ENCODE assay signal across 9 mouse cellular contexts in the genomic region with DNA sequence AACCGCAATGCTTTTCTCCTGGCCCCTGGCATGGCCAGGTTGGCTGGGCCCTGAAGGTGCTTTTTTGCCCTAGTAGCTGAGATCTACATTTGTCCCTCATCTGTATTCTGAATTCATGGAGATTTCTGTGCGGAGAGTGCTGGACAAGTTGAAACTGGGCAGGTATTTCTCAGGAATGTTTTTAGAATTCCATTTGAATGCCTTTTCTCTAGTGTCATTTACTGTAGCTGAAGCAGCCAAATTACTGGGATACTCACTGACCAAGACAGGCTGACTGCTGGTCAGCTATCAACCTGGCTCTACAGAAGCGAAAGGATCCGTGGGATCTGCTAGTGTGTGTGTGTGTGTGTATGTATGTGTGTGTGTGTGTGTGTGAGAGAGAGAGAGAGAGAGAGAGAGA.
DNase-seq lines count a peak whose midpoint lies in the region; ATAC-seq and TF ChIP-seq lines count a peak whose summit lies in the region.
"Had no signal": no experiment of that assay in that cellular context is flagged by ENCODE, and none has a peak within 500 bp of the region (broad histone marks: within the 10 kb centered on the region; RNA-seq: fewer than 3 reads in every experiment).

No protein-coding gene starts in this region.

- no peaks in the 10 kb centered on the region for H3K27me3 ChIP-seq in embryonic facial prominence, embryonic 11.5 days (ENCODE audit: control insufficient read depth, insufficient read depth, low read length)
- no peaks in the 10 kb centered on the region for H3K27me3 ChIP-seq in hindbrain, embryonic 14.5 days (ENCODE audit: control insufficient read depth, insufficient read depth, low read length)
- H3K27me3 ChIP-seq in neural tube, embryonic 13.5 days, result no peaks in the 10 kb centered on the region

- H3K4me2 ChIP-seq in embryonic facial prominence, embryonic 11.5 days (ENCODE audit: low read depth, low read length), result no peak overlapping the region
- H3K4me2 ChIP-seq in hindbrain, embryonic 14.5 days (replicated peaks), result peak overlapping the region; percentile 30; the same call in 1 of the 2 replicates
- peak overlapping the region; percentile 16; the same call in 1 of the 2 replicates for H3K4me2 ChIP-seq in neural tube, embryonic 13.5 days

- no peak for TF ChIP-seq CTCF in layer of hippocampus, adult 2 months (conservative IDR thresholded peaks at IDR 0.05)

- ATAC-seq in embryonic facial prominence, embryonic 11.5 days (replicated peaks; ENCODE audit: insufficient number of reproducible peaks, low FRiP score, low TSS enrichment, low read depth), result no peak; the same call in 1 of the 2 replicates
- ATAC-seq in hindbrain, embryonic 14.5 days (ENCODE audit: low FRiP score), result no peak; the same call in 1 of the 2 replicates
- peak; percentile 34; the same call in 1 of the 2 replicates for ATAC-seq in neural tube, embryonic 13.5 days (ENCODE audit: low read depth)

- DNase-seq in layer of hippocampus, adult 2 months (ENCODE audit: low spot score in 2 of 2), result no peak
- DNase-seq in layer of hippocampus, postnatal 25 days (ENCODE audit: extremely low spot score in 1 of 2, low spot score in 1 of 2), result no peak
- DNase-seq in embryonic facial prominence, embryonic 11.5 days (ENCODE audit: low spot score), result no peak
- no peak for DNase-seq in hindbrain, embryonic 14.5 days (ENCODE audit: low spot score)
- no peak for DNase-seq in spleen, adult 12 weeks (ENCODE audit: low spot score)
- no peak for DNase-seq in right cerebral cortex, postnatal 36 days (ENCODE audit: low spot score in 2 of 2)
- no peak for DNase-seq in adrenal gland, adult 8-10 months

- WGBS in embryonic facial prominence, embryonic 11.5 days, result 68% methylated on average over 4 of the region's 4 CpGs
- WGBS in hindbrain, embryonic 14.5 days, result 27% methylated on average over 4 of the region's 4 CpGs
- 36% methylated on average over 4 of the region's 4 CpGs for WGBS in neural tube, embryonic 13.5 days

- H3K9ac ChIP-seq in embryonic facial prominence, embryonic 11.5 days (replicated peaks; ENCODE audit: low read length), result no peak overlapping the region
- no peak overlapping the region for H3K9ac ChIP-seq in hindbrain, embryonic 14.5 days
- no peak overlapping the region for H3K9ac ChIP-seq in neural tube, embryonic 13.5 days

- H3K9me3 ChIP-seq in embryonic facial prominence, embryonic 11.5 days (replicated peaks; ENCODE audit: control insufficient read depth, low read length), result no peaks in the 10 kb centered on the region
- no peaks in the 10 kb centered on the region for H3K9me3 ChIP-seq in hindbrain, embryonic 14.5 days (ENCODE audit: control insufficient read depth, low read length)
- no peaks in the 10 kb centered on the region for H3K9me3 ChIP-seq in neural tube, embryonic 13.5 days

- H3K36me3 ChIP-seq in embryonic facial prominence, embryonic 11.5 days (replicated peaks; ENCODE audit: control insufficient read depth, insufficient read depth, low read depth, low read length), result no peaks in the 10 kb centered on the region
- H3K36me3 ChIP-seq in hindbrain, embryonic 14.5 days (replicated peaks; ENCODE audit: control insufficient read depth, insufficient read depth), result no peaks in the 10 kb centered on the region
- H3K36me3 ChIP-seq in neural tube, embryonic 13.5 days, result no peaks in the 10 kb centered on the region

- peak overlapping the region; percentile 81 for H3K27ac ChIP-seq in layer of hippocampus, adult 2 months
- H3K27ac ChIP-seq in embryonic facial prominence, embryonic 11.5 days (replicated peaks; ENCODE audit: low read depth, low read length), result peak overlapping the region; percentile 66
- H3K27ac ChIP-seq in hindbrain, embryonic 14.5 days, result peak overlapping the region; percentile 76
- H3K27ac ChIP-seq in neural tube, embryonic 13.5 days (replicated peaks), result peak overlapping the region; percentile 75

- no peak overlapping the region for H3K4me3 ChIP-seq in layer of hippocampus, adult 2 months
- no peak overlapping the region for H3K4me3 ChIP-seq in embryonic facial prominence, embryonic 11.5 days (ENCODE audit: low read depth, low read length)
- H3K4me3 ChIP-seq in hindbrain, embryonic 14.5 days (replicated peaks; ENCODE audit: low read length), result no peak overlapping the region
- H3K4me3 ChIP-seq in neural tube, embryonic 13.5 days, result no peak overlapping the region
- H3K4me3 ChIP-seq: erythroblast, embryonic 14.5 days had no signal

- peaks cover 3% of the 10 kb centered on the region; the same call in 1 of the 2 replicates for H3K4me1 ChIP-seq in embryonic facial prominence, embryonic 11.5 days (ENCODE audit: control insufficient read depth, insufficient read depth, low read length)
- peaks cover 14% of the 10 kb centered on the region for H3K4me1 ChIP-seq in hindbrain, embryonic 14.5 days (replicated peaks; ENCODE audit: control insufficient read depth, insufficient read depth, low read length)
- H3K4me1 ChIP-seq in neural tube, embryonic 13.5 days (replicated peaks), result peaks cover 21% of the 10 kb centered on the region
